Mouse (Mus musculus): ENCODE measurements around the gene Prrg2. TPM values are rescaled to one million over a fixed set of nuclear protein-coding genes. Genes with fewer than 3 reads are reported as not detected.

Prrg2 gene
- polyA plus RNA-seq, 1 experiment from 2014 or later, result 20.4 TPM

DNA sequence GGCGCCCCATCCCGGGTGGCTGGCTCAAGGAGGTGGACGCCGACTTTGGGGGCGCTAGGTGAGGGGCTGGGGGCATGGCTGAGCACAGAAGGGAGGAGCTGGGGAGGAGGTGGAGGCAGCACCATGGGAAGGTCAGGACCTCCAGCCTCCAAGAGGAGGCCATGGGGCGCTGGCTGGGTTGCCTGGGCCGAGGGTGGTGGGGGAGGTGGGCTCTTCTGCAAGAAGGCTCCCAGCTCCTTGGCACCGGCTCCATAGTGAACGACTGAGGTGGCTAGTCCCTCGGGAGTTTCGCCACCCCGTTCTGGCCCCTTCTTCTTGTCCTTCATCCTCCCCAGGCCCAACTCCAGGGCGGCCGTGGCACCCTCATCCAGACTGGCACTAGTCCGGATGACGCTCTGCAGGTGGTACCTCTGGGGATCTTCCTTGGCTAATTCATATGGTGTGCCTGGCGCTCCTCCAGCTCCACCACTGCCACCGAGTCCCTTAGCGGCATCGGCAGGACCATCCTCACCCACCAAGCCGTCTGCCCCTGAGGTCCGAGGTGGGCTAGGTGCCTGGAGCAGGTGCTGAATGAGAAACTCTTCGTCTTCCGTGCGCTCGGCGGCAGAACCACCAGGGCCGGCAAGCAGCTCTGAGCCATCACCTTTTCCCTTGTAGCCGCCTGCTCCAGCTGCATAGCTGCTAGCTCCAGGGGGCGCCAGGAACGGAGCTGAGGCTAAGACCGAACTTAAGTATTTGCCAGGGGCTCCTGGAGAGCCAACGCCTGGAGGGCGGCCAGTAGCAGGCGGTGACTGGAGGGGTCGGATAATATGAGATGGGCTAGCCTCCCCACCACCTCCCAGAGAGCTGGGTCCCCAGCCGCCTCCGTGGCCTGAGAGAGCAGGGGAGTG, 14.2 kb downstream of the Prrg2 start:
- no peak for ATAC-seq
- Histone ChIP-seq H3K4me2 (ENCODE audit: low read depth, low read length) (no peak overlapping the region), H3K4me1 (ENCODE audit: insufficient read depth) (peaks cover 17% of the 10 kb centered on the region), H3K27ac (ENCODE audit: low read depth) (no peak overlapping the region), H3K9ac (replicated peaks) (no peak overlapping the region), H3K4me3 (ENCODE audit: low read depth, low read length) (no peak overlapping the region), H3K9me3 (ENCODE audit: low read length) (no peaks in the 10 kb centered on the region), H3K27me3 (ENCODE audit: insufficient read depth, low read length) (no peaks in the 10 kb centered on the region), H3K36me3 (replicated peaks; ENCODE audit: insufficient read depth, low read length) (peaks cover 41% of the 10 kb centered on the region)
- no peak for TF ChIP-seq CTCF (IDR thresholded peaks at IDR 0.05; ENCODE audit: low read depth)
- TF ChIP-seq EP300 (IDR thresholded peaks at IDR 0.05; ENCODE audit: low read depth), result no peak
- 90% methylated on average over 38 of the region's 38 CpGs for WGBS (ENCODE audit: insufficient replicate concordance)
- no peak for DNase-seq

DNA sequence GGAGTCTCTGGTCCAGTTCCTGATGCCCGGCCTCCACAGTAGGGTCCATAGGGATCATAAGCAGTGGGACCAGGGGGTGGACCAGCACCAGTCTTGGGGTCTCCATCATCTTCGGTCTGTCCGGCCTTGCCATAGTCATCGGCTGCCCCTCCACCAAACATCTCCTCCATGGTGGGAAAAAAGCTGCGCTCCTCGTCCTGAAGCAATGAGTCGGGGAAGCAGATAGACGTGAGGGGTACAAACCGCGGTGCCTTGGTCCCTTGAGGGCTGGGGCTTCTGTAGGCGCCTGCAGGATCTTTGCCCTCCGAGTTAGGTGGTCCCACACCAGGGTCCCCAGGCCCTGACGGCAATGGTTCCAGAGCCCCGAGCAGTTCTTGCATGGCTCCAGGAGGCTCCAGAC, 15.0 kb downstream of the Prrg2 start:
- ATAC-seq (no peak), DNase-seq (no peak)
- H3K4me2 ChIP-seq (ENCODE audit: low read depth, low read length), result no peak overlapping the region
- no peak overlapping the region for H3K9ac ChIP-seq (replicated peaks)
- H3K9me3 ChIP-seq (ENCODE audit: low read length), result no peaks in the 10 kb centered on the region
- peaks cover 49% of the 10 kb centered on the region for H3K36me3 ChIP-seq (replicated peaks; ENCODE audit: insufficient read depth, low read length)
- 94% methylated on average over 14 of the region's 14 CpGs for WGBS (ENCODE audit: insufficient replicate concordance)
- peaks cover 16% of the 10 kb centered on the region for H3K4me1 ChIP-seq (ENCODE audit: insufficient read depth)
- TF ChIP-seq EP300 (IDR thresholded peaks at IDR 0.05; ENCODE audit: low read depth), result no peak
- no peak for TF ChIP-seq CTCF (IDR thresholded peaks at IDR 0.05; ENCODE audit: low read depth)
- no peak overlapping the region for H3K4me3 ChIP-seq (ENCODE audit: low read depth, low read length)
- no peaks in the 10 kb centered on the region for H3K27me3 ChIP-seq (ENCODE audit: insufficient read depth, low read length)
- no peak overlapping the region for H3K27ac ChIP-seq (ENCODE audit: low read depth)

- TF ChIP-seq CTCF (IDR thresholded peaks at IDR 0.05; ENCODE audit: low read depth) (no peak), EP300 (IDR thresholded peaks at IDR 0.05; ENCODE audit: low read depth) (no peak)
- Histone ChIP-seq H3K9me3 (ENCODE audit: low read length) (no peaks in the 10 kb centered on the region), H3K36me3 (replicated peaks; ENCODE audit: insufficient read depth, low read length) (peaks cover 54% of the 10 kb centered on the region), H3K4me1 (ENCODE audit: insufficient read depth) (peaks cover 11% of the 10 kb centered on the region), H3K9ac (replicated peaks) (no peak overlapping the region), H3K27ac (ENCODE audit: low read depth) (no peak overlapping the region), H3K27me3 (ENCODE audit: insufficient read depth, low read length) (no peaks in the 10 kb centered on the region), H3K4me2 (ENCODE audit: low read depth, low read length) (no peak overlapping the region), H3K4me3 (ENCODE audit: low read depth, low read length) (no peak overlapping the region)
- ATAC-seq, result no peak
- no peak for DNase-seq
- 91% methylated on average over 26 of the region's 26 CpGs for WGBS (ENCODE audit: insufficient replicate concordance)
These were observed 15.6 kb downstream of the Prrg2 start for GRCm38 (mm10) chr7:45046853-45047350.

- no peak for DNase-seq
- no peak overlapping the region for H3K27ac ChIP-seq (ENCODE audit: low read depth)
- H3K4me2 ChIP-seq (ENCODE audit: low read depth, low read length), result no peak overlapping the region
- no peaks in the 10 kb centered on the region; the same call in 1 of the 2 replicates for H3K4me1 ChIP-seq (ENCODE audit: insufficient read depth)
- 94% methylated on average over 22 of the region's 22 CpGs for WGBS (ENCODE audit: insufficient replicate concordance)
- no peaks in the 10 kb centered on the region for H3K27me3 ChIP-seq (ENCODE audit: insufficient read depth, low read length)
- ATAC-seq, result no peak
- H3K4me3 ChIP-seq (ENCODE audit: low read depth, low read length), result no peak overlapping the region
- no peaks in the 10 kb centered on the region for H3K9me3 ChIP-seq (ENCODE audit: low read length)
- peaks cover 65% of the 10 kb centered on the region for H3K36me3 ChIP-seq (replicated peaks; ENCODE audit: insufficient read depth, low read length)
- H3K9ac ChIP-seq (replicated peaks), result no peak overlapping the region
- TF ChIP-seq CTCF (IDR thresholded peaks at IDR 0.05; ENCODE audit: low read depth), result no peak
- TF ChIP-seq EP300 (IDR thresholded peaks at IDR 0.05; ENCODE audit: low read depth), result no peak
These were observed 16.7 kb downstream of the Prrg2 start for GRCm38 (mm10) chr7:45045741-45046140.

DNA sequence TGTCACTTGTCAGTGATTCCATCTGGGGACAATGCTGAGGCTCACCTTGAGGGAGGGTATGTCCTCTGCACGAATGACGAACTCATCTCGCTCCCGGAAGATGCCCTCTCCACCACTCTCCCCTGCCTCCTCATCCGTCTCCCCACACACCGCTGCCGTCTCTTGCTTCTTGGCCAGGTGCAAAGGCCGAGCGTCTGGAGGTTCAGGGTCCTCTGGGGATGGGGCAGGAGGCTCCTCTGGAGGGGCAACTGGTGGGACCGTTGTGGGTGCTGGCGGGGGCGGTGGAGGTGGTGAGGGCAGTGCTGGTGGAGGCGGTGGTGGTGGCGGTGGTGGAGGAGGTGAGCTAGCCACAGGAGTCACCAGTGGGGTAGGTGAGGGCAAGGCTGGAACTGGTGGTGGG, 19.2 kb downstream of the Prrg2 start:
- 89% methylated on average over 14 of the region's 14 CpGs for WGBS (ENCODE audit: insufficient replicate concordance)
- no peak for ATAC-seq
- peaks cover 53% of the 10 kb centered on the region for H3K36me3 ChIP-seq (replicated peaks; ENCODE audit: insufficient read depth, low read length)

DNA sequence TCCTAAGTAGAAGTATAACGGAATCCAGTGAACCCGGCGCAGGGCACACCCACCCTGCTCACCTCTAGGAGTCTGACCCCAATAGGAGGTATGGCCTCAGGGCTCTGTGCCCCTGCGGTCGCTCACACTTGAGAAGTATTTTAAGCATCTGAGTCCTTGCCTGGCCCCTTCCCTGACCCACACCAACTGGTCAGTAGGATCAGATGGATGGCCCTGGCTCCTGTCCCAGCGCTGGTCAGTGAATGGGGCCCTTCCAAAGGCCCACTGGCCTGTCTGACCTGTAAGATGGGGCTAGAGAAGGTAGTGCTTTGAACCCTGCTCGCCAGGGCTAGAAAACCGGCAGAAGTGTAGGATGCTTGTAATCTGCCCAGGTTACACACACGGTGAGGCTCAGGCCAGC, 21.6 kb downstream of the Prrg2 start:
- DNase-seq, result no peak
- H3K36me3 ChIP-seq (replicated peaks; ENCODE audit: insufficient read depth, low read length), result peaks cover 50% of the 10 kb centered on the region

More for the DNA sequence above, 19.2 kb downstream of the Prrg2 start:
- Histone ChIP-seq H3K9ac (replicated peaks) (no peak overlapping the region), H3K27ac (ENCODE audit: low read depth) (no peak overlapping the region), H3K4me3 (ENCODE audit: low read depth, low read length) (no peak overlapping the region), H3K4me2 (ENCODE audit: low read depth, low read length) (no peak overlapping the region), H3K4me1 (ENCODE audit: insufficient read depth) (no peaks in the 10 kb centered on the region), H3K27me3 (ENCODE audit: insufficient read depth, low read length) (no peaks in the 10 kb centered on the region), H3K9me3 (ENCODE audit: low read length) (no peaks in the 10 kb centered on the region)
- DNase-seq, result no peak
- TF ChIP-seq CTCF (IDR thresholded peaks at IDR 0.05; ENCODE audit: low read depth), result no peak
- no peak for TF ChIP-seq EP300 (IDR thresholded peaks at IDR 0.05; ENCODE audit: low read depth)

More for the DNA sequence above, 21.6 kb downstream of the Prrg2 start:
- H3K9ac ChIP-seq (replicated peaks), result no peak overlapping the region
- H3K27ac ChIP-seq (ENCODE audit: low read depth), result no peak overlapping the region
- H3K9me3 ChIP-seq (ENCODE audit: low read length), result no peaks in the 10 kb centered on the region
- no peak overlapping the region for H3K4me3 ChIP-seq (ENCODE audit: low read depth, low read length)
- ATAC-seq, result no peak
- TF ChIP-seq EP300 (IDR thresholded peaks at IDR 0.05; ENCODE audit: low read depth), result no peak
- TF ChIP-seq CTCF (IDR thresholded peaks at IDR 0.05; ENCODE audit: low read depth), result no peak
- H3K4me2 ChIP-seq (ENCODE audit: low read depth, low read length), result no peak overlapping the region
- 84% methylated on average over 9 of the region's 9 CpGs for WGBS (ENCODE audit: insufficient replicate concordance)
- no peaks in the 10 kb centered on the region for H3K4me1 ChIP-seq (ENCODE audit: insufficient read depth)
- H3K27me3 ChIP-seq (ENCODE audit: insufficient read depth, low read length), result no peaks in the 10 kb centered on the region

Measured in liver, postnatal 0 days (tissue).